Mouse (Mus musculus) hindbrain, embryonic 12.5 days (tissue): ENCODE measurements around the gene Pnkp. TPM values are rescaled to one million over a fixed set of nuclear protein-coding genes. Genes with fewer than 3 reads are reported as not detected.

Source experiments
- ATAC-seq: fragments of 200-750 bp; cut with Nextera tagmentation; 2 replicates; pipeline ENCODE4 v1.8.0; 2017; ENCODE audit warnings: moderate TSS enrichment; ENCODE audit not compliant: low FRiP score
- H3K27ac ChIP-seq: fragments of 300-500 bp; sonication (generic); 2 replicates; pipeline ENCODE4 v1.5.1; 2016; ENCODE audit warnings: mild to moderate bottlenecking
- H3K27me3 ChIP-seq: fragments of 300-500 bp; sonication (generic); 2 replicates; pipeline ENCODE4 v1.6.1; 2016; ENCODE audit warnings: mild to moderate bottlenecking
- H3K36me3 ChIP-seq: fragments of 300-500 bp; sonication (generic); 2 replicates; pipeline ENCODE4 v1.6.1; 2016; ENCODE audit warnings: mild to moderate bottlenecking
- H3K4me1 ChIP-seq: fragments of 300-500 bp; sonication (generic); 2 replicates; pipeline ENCODE4 v1.6.1; 2016
- H3K4me2 ChIP-seq: fragments of 300-500 bp; sonication (generic); replicated peaks from 2 replicates; pipeline ENCODE4 v1.6.1; 2016; ENCODE audit warnings: mild to moderate bottlenecking
- H3K4me3 ChIP-seq: fragments of 300-500 bp; sonication (generic); 2 replicates; pipeline ENCODE4 v1.5.1; 2016; ENCODE audit warnings: mild to moderate bottlenecking
- H3K9ac ChIP-seq: fragments of 300-500 bp; sonication (generic); 2 replicates; pipeline ENCODE4 v1.6.1; 2016; ENCODE audit warnings: mild to moderate bottlenecking, moderate library complexity
- H3K9me3 ChIP-seq: fragments of 300-500 bp; sonication (generic); replicated peaks from 2 replicates; pipeline ENCODE4 v1.6.1; 2016; ENCODE audit warnings: mild to moderate bottlenecking
- WGBS: fragments of 180-500 bp; shearing (Covaris S2); methylation state at CpG from one replicate; pipeline ENCODE4 v1.1.7; 2016; 5-methylcytosine and 5-hydroxymethylcytosine counted together
- polyA plus RNA-seq: library from polyadenylated mRNA; unstranded; fragments of >200 nt; fragmentation: Nextera tagmentation; extraction: Ambion mirVana; gene quantifications from 2 replicates; pipeline ENCODE4 v1.2.1, GENCODE M21; 2016

Pnkp gene
- polyA plus RNA-seq, 1 experiment from 2014 or later = 35.1 TPM

GRCm38 (mm10) chr7:44848561-44849415, 8.2 kb upstream of the Pnkp start, which contains the start of the genes Akt1s1 and Tbc1d17:
Gene Akt1s1, plus strand, starts transcription at chr7:44848991.
Gene Tbc1d17, minus strand, starts transcription at chr7:44849079.
- H3K4me2 ChIP-seq = peak within 1 kb of the TSS; percentile 78
- peaks cover 33% of the 10 kb centered on the region for H3K4me1 ChIP-seq
- no peaks in the 10 kb centered on the region for H3K9me3 ChIP-seq
- peak within 1 kb of the TSS; percentile 76 for H3K9ac ChIP-seq
- peak within 1 kb of the TSS; percentile 97 for H3K27ac ChIP-seq
- peak within 1 kb of the TSS; percentile 70 for H3K4me3 ChIP-seq
- ATAC-seq = peak; percentile 81
- WGBS = under 1% methylated on average over 54 of the region's 54 CpGs
- H3K36me3 ChIP-seq = peaks cover 35% of the 10 kb centered on the region
- no peaks in the 10 kb centered on the region for H3K27me3 ChIP-seq

- H3K9ac ChIP-seq = peak overlapping the region; percentile 76
- peak; percentile 76 for ATAC-seq
- peak overlapping the region; percentile 78 for H3K4me2 ChIP-seq
- H3K27me3 ChIP-seq = no peaks in the 10 kb centered on the region
- no peaks in the 10 kb centered on the region for H3K9me3 ChIP-seq
- H3K4me1 ChIP-seq = peaks cover 40% of the 10 kb centered on the region
- H3K36me3 ChIP-seq = peaks cover 27% of the 10 kb centered on the region
- H3K27ac ChIP-seq = peak overlapping the region; percentile 97
- H3K4me3 ChIP-seq = peak overlapping the region; percentile 70
- WGBS = under 1% methylated on average over 41 of the region's 41 CpGs
Measured at GRCm38 (mm10) chr7:44849416-44850111, 7.4 kb upstream of the Pnkp start.

GRCm38 (mm10) chr7:44850146-44850545, 6.8 kb upstream of the Pnkp start:
- Histone ChIP-seq H3K4me2 (peak overlapping the region; percentile 78), H3K4me1 (peaks cover 46% of the 10 kb centered on the region)
- WGBS = 0% methylated on average over 31 of the region's 33 CpGs

GRCm38 (mm10) chr7:44850789-44851624, 5.9 kb upstream of the Pnkp start:
- Histone ChIP-seq H3K4me1 (peaks cover 49% of the 10 kb centered on the region), H3K4me3 (peak overlapping the region; percentile 70), H3K4me2 (peak overlapping the region; percentile 78), H3K9ac (peak overlapping the region; percentile 76), H3K36me3 (peaks cover 13% of the 10 kb centered on the region), H3K27me3 (no peaks in the 10 kb centered on the region), H3K9me3 (no peaks in the 10 kb centered on the region), H3K27ac (peak overlapping the region; percentile 97; the same call in 1 of the 2 replicates)
- WGBS = 83% methylated on average over 8 of the region's 8 CpGs
- no peak for ATAC-seq

More at GRCm38 (mm10) chr7:44850146-44850545, 6.8 kb upstream of the Pnkp start:
- Histone ChIP-seq H3K27ac (peak overlapping the region; percentile 97), H3K27me3 (no peaks in the 10 kb centered on the region), H3K4me3 (peak overlapping the region; percentile 70), H3K9ac (peak overlapping the region; percentile 76), H3K36me3 (peaks cover 21% of the 10 kb centered on the region), H3K9me3 (no peaks in the 10 kb centered on the region)
- peak; percentile 39 for ATAC-seq

GRCm38 (mm10) chr7:44851625-44852234, 5.2 kb upstream of the Pnkp start:
- Histone ChIP-seq H3K36me3 (peaks cover 6% of the 10 kb centered on the region), H3K4me2 (peak overlapping the region; percentile 78; the same call in 1 of the 2 replicates), H3K9me3 (no peaks in the 10 kb centered on the region), H3K27ac (no peak overlapping the region), H3K27me3 (no peaks in the 10 kb centered on the region), H3K9ac (no peak overlapping the region), H3K4me3 (no peak overlapping the region), H3K4me1 (peaks cover 54% of the 10 kb centered on the region)
- ATAC-seq = no peak
- WGBS = 92% methylated on average over 12 of the region's 12 CpGs

- Histone ChIP-seq H3K4me1 (peaks cover 52% of the 10 kb centered on the region), H3K36me3 (peaks cover 5% of the 10 kb centered on the region), H3K27me3 (no peaks in the 10 kb centered on the region), H3K9ac (0 out of 2 replicates have a peak overlapping the region, but pooled peaks have one; percentile 8), H3K4me2 (0 out of 2 replicates have a peak overlapping the region, but pooled peaks have one; percentile 3), H3K27ac (no peak overlapping the region), H3K9me3 (no peaks in the 10 kb centered on the region), H3K4me3 (0 out of 2 replicates have a peak overlapping the region, but pooled peaks have one; percentile 10)
- no peak for ATAC-seq
- 89% methylated on average over 35 of the region's 36 CpGs for WGBS
Measured at GRCm38 (mm10) chr7:44852259-44853027, 4.5 kb upstream of the Pnkp start.

- no peak overlapping the region for H3K27ac ChIP-seq
- WGBS = 88% methylated on average over 2 of the region's 2 CpGs
- no peaks in the 10 kb centered on the region for H3K9me3 ChIP-seq
- 0 out of 2 replicates have a peak overlapping the region, but pooled peaks have one; percentile 10 for H3K4me3 ChIP-seq
- ATAC-seq = no peak
- peaks cover 50% of the 10 kb centered on the region for H3K4me1 ChIP-seq
- peaks cover 5% of the 10 kb centered on the region for H3K36me3 ChIP-seq
- H3K9ac ChIP-seq = 0 out of 2 replicates have a peak overlapping the region, but pooled peaks have one; percentile 8
- 0 out of 2 replicates have a peak overlapping the region, but pooled peaks have one; percentile 3 for H3K4me2 ChIP-seq
- no peaks in the 10 kb centered on the region for H3K27me3 ChIP-seq
Measured at GRCm38 (mm10) chr7:44853065-44853464, 3.9 kb upstream of the Pnkp start.

GRCm38 (mm10) chr7:44853596-44854355, 3.2 kb upstream of the Pnkp start:
- peaks cover 5% of the 10 kb centered on the region for H3K36me3 ChIP-seq
- peak overlapping the region; percentile 43 for H3K4me3 ChIP-seq
- peaks cover 56% of the 10 kb centered on the region for H3K4me1 ChIP-seq
- peak overlapping the region; percentile 90 for H3K4me2 ChIP-seq
- H3K9ac ChIP-seq = peak overlapping the region; percentile 71
- WGBS = 28% methylated on average over 26 of the region's 26 CpGs
- H3K27ac ChIP-seq = peak overlapping the region; percentile 92
- no peaks in the 10 kb centered on the region for H3K9me3 ChIP-seq
- no peaks in the 10 kb centered on the region for H3K27me3 ChIP-seq
- no peak for ATAC-seq

- Histone ChIP-seq H3K4me3 (peak overlapping the region; percentile 43), H3K36me3 (peaks cover 5% of the 10 kb centered on the region), H3K27ac (peak overlapping the region; percentile 92), H3K9ac (peak overlapping the region; percentile 71), H3K4me1 (peaks cover 56% of the 10 kb centered on the region), H3K27me3 (no peaks in the 10 kb centered on the region), H3K9me3 (no peaks in the 10 kb centered on the region), H3K4me2 (peak overlapping the region; percentile 90)
- 1% methylated on average over 45 of the region's 45 CpGs for WGBS
- ATAC-seq = peak; percentile 14
Measured at GRCm38 (mm10) chr7:44854356-44855031, 2.4 kb upstream of the Pnkp start.

- no peaks in the 10 kb centered on the region for H3K27me3 ChIP-seq
- H3K4me1 ChIP-seq = peaks cover 56% of the 10 kb centered on the region
- no peaks in the 10 kb centered on the region for H3K9me3 ChIP-seq
- ATAC-seq = no peak
- peak overlapping the region; percentile 71 for H3K9ac ChIP-seq
- peak overlapping the region; percentile 90 for H3K4me2 ChIP-seq
- peak overlapping the region; percentile 92 for H3K27ac ChIP-seq
- H3K4me3 ChIP-seq = peak overlapping the region; percentile 43
- WGBS = 41% methylated on average over 10 of the region's 10 CpGs
- peaks cover 10% of the 10 kb centered on the region for H3K36me3 ChIP-seq
Measured at GRCm38 (mm10) chr7:44855036-44855435, 1.9 kb upstream of the Pnkp start.
